Mouse (Mus musculus) spleen, postnatal 10 days (tissue): ENCODE results near the gene Tex35.

Experiments used
- DNase-seq, 2 experiments: peaks; one replicate each; pipeline ENCODE4 v3.0.0; 2021 to 2022; ENCODE audit warnings: low spot score in 2 of 2

The Tex35 gene

DNA sequence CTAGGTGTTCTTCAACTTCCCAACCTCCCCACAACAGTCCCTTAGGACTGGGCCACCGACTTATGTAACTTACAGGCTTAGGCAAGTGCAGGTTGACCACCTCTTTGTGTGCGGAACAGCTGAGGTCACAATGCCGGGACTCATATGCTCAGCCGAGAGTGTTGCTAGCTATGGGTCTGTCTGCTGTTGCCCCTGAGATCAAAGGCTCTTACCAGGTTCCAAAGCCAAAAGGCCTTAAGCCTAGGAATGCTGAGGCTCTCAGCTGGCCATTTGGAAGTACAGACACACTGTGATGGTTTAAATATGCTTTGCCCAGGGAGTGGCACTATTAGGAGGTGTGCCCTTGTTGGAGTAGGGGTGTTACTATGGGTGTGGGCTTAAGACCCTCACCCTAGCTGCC is at the start of gene Tex35:
Gene Tex35 (minus strand): TSS at position 101 of the 400 bp plus-strand sequence.
- DNase-seq: no peak

DNA sequence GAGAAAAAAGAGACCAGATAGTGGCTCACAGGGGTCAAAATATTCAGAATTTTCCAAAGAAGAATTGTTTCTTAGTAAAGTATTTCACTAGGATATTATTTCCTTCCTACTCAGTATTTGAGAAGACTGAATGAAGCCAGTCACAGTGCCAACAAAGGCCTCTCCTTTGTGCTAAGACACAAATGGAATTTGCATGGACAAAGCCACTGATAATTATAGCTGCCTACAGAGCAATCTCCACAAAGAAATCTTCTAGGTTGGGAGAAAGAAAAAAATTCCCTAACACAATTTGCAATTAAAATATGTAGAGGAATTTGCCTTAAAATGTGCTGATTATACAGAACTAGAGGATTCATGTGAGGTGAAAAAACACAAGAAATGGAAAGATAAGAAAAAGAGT is 45.3 kb upstream of the Tex35 start:
- no peak for DNase-seq

DNA sequence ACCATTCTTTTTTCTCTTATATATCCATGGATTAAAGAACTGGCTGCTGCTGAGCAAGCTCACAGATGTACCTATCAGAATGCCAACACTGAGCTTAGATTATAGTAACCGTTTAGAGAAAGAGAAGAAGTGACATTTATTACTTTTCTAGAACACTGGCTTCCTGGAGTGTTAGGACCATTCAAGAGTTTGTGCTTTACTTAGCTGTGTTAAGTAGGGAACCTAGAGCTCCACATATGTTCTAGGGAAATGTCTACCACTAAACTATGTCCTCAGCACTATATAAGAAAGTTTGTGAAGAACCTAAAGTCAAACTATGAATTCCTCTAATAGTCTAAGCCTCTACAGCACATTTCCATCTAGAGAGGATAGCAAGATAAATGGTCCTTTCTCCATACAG is 41.6 kb upstream of the Tex35 start:
- no peak for DNase-seq

DNA sequence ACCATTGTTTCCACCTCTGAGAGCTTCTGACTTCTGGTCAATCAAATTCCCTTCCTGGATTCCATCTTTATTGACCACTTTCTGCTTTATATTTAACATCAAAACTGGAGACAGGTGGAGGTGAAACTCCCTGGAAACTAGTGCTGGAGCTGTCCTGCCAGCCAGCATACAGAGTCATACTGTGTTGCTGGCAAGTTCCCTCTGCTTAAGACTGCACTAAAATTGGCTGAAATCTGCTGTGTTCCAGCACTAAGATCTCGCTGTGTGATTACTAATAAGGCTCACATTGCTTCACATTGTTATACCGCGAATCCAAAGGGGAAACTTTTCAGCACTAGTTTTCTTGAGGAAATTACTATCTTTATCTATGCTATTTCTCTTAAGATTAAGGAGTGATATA is 36.1 kb upstream of the Tex35 start:
- no peak for DNase-seq

DNA sequence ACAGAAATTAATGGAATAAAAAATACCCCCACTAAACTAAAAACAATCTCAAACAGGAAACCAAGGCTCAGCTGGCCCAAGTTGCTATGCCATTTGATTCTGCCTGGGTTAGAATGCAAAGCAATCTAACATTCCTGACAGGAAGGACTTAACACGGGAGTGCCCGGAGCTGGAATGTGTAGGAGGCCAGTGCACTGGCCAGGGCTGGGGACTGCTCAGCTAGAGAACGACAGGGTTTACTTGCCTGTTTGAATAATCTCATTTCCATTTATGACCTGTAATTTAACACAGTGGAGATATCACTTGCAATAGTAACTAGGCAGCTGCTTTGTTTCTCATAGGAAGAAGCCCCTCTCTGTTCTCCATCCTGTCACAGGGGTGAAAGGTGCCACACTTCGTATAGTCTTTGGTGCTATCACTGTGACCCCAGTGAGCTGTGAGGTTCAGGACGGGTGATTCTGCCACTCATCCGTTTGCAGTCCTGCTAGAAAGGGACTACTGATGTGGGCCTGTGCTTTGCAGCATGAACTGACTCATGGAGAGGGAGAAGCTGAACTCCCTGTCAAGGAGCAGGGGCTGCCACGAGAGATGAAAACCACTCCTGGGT is 34.9 kb upstream of the Tex35 start:
- DNase-seq: no peak

DNA sequence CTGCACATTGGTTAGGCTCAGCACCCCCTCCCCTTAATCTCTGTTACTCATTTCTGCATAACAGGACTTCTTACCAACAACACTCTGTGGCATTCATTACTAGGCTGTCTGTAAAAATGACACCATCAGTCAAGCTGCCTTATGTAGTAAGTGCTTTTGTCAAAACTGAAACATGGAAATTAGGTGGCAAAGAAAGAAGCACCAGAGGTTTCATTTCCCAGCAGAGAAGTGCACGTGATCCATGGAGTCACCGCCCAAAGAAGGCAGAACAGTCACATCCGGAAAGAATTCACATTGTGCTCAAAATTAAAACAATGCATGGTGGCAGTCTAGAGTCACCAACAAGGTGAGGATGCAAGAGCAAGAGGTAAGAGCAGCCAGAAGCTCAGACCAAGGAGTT is 32.5 kb upstream of the Tex35 start:
- DNase-seq: no peak

DNA sequence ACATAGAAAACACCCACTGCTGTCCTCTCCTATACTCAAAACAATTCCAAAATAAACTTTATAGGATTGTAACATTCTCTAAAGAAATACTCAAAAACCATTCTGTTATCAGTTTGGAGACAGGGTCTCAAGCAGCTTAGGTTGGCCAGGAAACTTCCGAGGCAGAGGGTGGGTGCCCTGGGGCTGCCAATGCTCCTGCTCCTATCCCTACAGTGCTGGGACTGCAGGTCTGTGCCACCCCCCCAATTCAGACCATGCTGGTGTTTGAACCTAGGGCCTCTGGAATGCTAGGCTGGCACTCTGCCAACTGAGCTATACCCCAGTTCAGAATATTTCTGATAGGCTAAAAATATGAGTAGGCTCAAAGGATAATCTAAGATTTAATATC is 29.4 kb upstream of the Tex35 start:
- no peak for DNase-seq

DNA sequence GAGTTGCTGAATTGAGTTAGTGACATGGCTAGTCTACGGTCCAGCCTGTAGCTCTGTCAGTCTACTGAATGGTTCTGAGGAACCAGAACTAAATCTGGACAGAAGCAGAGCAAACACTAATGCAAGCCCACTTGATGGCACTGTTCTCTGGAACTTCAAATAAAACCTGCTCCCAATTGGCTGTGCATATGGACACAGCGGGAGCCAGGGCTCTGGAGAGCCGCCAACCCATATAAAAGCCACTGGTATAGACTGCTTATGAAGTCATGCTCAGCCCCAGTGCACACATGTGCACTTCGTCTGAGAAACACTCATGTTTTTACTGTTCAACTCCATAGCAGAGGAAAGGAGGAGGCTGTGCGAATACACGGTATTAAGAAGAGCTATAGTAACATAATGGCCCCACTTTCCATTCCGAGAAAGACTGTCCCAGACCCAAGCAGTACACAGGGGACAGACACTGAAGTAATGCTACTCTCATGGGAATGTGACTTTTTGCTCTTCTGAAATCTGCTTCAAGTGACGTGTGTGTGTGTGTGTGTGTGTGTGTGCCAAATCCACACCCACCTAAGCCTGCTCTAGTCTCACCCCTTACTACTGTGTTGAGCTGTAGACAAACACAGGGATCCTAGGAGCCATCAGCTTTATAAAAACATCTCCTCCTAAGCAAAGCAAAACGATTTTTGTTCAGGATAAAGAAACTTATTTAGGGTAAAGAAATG is 28.8 kb upstream of the Tex35 start:
- no peak for DNase-seq

DNA sequence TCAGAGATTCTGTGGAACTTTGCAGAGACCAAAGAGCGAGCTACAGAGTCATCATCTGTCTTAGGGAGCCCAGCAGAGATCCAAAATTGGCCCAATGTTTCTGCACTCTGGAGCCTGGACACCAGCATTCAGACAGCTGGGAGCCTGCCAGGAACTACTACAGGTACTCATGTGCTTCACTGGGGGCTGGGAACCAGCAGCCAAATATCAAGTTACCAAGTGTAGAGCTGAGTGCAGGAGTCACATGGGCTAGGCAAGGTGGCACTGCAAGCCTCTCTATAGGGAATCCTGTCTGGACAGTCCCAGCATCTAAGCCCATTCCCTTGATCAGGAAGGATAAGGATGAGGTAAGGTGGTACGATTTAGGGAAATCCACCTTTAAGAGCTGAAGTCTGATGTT is 19.7 kb upstream of the Tex35 start:
- DNase-seq: no peak

DNA sequence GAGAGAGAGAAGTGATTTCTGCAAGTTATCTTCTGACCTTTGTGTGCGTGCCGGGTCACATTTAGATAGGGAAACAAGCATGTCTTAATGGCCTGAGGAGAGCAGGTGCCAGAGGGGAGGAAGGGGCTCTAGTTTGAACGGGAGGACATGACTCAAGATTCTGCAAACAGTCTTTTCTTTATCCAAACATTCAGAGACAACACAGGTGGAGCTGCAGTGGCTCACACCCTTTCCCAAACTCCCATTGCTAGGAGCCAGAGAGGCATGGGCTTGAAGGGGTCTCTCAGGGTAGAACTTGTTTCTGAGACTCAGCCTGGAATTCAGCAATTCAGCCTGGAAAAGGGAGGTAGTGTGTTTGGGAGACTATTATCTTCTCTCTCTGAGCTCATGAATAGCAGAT is 15.4 kb upstream of the Tex35 start:
- DNase-seq: no peak

DNA sequence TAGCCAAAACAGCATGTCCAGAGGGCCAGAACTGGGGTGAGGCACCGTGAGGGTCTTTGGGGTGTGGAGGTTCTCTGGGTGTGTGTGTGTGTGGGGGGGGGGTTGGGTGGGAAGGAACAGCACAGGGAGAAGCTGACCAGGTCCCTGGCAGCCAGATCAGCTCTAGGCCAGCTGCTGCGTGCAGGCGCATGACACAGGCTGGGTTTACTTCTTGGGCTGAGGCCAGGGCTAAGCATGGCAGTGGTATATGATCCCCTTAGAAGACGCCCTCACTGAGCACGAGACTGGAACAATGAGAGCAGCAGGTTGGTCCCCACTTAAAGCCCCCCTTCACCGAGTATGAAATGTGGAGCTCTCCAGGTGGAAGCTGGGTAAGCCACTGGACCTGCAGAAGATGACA is 10.7 kb upstream of the Tex35 start:
- DNase-seq: no peak

DNA sequence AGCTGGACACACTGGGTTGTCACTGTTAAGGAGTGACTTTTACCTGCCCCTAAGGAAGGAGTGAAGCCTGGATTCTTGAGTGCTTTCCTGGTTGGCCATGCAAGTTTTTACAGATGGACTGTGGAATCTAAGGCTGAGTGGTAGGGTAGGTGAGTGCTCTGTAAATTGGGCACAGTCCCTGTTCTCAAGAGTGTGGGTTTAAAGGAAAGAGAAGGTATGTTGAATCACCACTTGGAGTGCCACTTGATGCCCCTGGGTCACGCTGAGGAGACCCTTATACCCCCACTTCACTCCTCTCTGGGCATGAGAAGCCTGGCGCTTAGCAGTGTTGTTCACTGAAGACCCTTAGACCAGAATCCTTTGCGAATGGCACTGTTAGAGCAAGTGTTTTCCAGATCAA is 9.0 kb upstream of the Tex35 start:
- DNase-seq: no peak

DNA sequence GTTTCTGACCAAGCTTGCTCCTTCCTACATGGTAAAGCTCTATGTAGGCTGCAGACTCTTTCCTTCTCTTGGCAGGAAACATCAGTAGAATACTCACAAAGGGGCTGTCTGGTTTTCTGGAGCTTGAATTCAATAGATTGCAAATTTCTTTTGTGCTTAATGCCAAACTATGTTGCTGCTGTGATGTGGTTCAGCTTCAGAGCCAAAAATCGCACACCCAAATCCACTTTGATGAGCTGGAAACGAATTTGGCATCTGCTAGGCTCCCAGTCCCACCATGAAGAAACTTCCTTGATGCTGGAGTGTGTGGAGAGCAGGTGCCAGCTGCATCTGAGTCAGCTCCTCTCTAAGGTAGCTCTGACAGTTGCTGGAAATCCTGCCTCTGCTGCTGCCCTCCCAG is 6.0 kb upstream of the Tex35 start:
- DNase-seq: no peak

DNA sequence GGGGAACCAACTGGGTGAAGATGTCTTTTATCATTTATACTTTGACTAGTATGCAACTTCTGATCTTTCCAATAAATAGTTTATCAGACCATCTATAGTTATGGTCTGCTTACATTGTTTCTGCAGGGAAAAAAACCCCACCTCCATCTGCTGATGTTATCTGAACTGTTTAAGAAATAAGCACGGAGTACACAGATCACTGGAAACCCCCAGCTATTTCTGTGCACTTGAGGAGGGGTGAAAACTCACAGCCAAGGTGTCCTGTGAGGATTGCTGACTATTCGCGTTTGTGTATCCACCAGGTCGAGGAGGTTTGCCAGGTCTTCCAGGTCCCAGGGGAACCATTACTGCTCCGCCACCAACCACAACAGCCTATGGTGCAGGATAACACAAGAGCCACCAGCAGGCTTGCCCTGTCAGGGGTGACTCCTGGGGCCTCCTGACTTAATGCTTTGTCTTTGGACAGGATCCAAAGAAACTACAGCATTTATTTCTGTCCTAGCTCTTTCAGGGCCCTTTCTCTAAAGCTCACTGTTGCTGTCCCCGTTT is 1.9 kb upstream of the Tex35 start:
- DNase-seq: no peak

DNA sequence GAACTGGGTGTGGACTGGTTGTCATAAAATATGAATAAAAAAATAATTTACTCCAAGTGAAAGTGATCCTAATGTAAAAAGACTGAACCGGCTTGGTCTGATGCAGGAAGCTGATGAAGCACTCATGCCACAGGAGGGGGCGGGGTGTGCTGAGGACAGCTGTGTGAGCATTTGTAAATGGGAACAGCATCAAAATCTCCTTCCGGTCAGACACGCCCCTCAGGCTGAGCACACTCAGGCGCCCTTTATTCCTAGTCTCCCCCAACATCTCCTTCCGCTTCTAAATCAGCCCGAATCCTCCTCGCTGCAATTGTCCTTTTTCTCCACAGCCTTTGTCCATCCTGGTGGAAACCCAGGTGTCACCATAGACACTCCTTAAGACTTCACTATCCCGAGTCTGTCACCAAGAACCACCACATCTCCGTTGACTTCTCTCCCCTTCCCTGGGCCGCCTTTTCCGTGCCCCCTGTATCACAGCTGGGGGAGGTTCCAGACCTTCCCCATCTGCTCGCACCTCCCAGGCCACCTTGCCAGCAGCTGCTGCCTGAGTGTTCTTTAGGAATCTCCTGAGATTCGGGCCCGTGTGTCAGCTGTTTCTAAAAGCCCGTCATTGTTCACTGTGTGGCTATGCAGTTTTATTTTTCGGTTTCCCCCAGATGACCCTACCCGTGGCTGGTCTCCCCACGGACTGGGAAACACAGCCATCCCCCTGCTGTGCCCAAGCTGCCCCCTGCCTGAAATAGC is 7.2 kb downstream of the Tex35 start:
- DNase-seq: peak in 1 of 2 experiments; percentile 47

DNA sequence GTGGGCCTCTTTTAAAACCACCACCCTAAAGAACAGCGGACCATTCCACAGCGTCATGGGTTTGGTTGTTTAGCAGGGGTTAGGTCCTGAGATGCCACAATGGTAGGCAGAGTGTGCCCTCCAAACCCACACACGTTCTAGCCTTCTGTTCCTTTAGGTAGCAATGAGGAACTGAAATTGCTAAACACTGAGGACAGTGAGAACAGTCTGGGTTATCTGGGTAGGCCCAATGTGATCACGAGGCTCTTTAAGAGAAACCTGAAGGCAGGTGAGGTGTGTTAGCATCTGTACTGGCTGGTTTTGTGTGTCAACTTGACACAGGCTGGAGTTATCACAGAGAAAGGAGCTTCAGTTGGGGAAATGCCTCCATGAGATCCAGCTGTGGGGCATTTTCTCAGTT is 12.9 kb downstream of the Tex35 start:
- no peak for DNase-seq

DNA sequence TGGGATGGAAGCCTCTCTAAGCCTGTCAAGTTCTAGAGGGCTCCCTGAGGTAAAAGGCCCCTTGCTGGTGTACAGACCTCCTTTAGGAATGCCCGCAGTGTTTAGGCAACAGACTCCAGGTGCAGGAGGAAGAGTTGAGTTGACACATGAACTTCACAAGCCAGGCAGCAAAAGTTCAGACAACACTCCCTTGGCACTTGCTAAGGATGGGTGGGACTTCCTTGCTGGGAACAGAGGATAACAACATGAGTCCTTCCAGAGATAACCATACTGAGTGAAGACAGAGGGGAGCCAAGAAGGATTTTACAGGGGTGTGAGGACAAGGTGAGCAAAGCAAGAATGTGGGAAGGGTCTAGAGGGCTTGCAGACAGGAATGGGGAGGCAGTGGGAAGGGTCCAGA is 15.9 kb downstream of the Tex35 start:
- DNase-seq: no peak

DNA sequence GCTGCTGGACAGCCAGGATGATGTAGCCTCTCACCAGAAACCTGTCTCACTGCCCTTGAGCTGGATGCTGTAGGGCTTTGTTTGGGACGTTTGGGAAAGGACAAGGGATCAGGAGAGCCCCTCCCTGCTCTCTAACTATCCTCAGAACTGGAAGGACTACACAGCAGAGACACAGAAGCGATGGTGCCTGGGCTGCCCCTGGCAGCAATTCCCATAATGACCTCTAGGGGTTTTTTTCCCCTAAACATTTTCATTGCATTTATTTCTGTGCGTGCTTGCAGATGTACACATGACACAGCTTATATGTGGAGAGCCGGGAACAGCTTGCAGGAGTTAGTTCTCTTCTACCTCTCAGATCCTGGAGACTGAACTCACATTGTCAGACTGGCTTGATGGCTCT is 16.3 kb downstream of the Tex35 start:
- DNase-seq: no peak

DNA sequence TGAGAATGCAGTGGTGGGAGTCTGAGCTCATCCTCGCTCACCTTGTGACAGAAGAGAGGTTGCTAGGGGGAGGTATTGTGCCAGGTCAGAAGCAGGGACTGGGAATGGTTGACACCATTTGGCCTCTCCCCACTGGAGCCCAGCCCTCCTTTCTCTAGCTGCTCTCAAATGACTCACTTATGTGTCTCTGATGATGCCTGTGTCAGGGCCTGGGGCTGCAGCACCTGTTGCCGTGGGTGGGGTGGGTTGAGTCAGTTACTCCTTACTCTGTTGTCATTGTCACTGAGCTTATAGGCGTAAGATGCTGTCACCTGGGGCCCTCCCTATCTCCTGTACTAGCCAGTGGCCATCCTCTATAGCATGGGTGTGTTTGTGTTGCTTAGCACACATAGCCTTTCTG is 17.6 kb downstream of the Tex35 start:
- no peak for DNase-seq

DNA sequence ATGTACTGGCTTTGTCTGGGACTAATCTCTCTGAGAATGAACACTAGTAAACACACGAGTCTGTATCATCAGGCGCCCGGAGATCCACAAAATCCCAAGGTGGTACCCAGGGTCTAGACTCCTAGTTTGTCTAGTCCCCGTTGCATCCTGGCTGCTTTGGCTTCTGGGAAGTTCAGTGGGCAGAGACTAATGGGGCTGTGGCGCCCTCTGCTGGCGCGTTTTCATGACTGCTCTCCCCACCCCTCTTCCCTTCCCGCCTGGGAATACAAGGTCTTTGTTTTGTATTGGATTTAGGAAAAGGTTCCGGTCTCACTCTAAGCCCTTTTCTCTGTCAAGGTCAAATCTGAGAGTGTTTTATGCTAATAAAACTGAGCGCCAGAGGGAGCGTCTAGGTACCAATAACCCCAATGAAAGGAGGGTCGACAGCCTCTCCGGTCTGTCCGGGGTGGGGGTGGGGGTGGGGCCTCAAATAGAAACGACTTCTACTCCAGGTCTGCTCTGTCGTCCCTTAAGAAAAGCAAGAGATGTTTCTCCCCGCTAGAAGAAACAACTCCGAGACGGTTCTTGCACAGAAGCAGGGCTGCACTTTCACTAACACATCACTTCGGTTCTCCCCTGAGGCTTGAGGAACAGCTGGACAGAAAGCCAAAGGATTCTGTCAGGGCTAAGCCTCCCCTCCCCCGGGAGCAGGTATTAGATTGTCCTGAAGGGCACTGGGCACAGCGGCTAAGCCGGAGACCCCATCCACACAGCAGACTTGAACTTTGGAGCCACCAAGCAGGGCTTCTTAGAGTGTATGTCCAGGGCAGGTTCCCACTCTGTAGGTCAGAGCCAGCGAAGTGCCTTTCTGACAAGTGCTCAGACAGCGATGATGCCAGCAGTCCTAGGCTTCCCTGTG is 22.1 kb downstream of the Tex35 start:
- peak; percentile 24 to 66 for DNase-seq

DNA sequence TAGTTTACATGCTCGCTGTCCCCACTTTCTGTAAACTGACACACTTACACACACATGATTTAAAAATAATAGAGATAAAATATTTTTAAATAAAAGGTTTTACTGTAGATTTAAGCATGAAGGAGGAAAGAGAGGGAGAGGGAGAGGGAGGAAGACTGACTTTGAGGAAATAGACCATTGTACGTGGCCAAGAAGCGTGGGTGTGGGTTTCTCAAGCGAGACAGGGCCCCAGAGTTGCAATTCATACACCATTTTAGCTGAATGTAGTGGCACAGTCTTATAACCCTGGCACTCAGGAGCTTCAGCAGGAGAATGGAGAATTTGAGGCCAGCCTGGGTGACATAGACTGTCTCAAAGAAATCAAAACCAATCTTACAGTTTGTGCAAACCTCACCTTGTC is 25.5 kb downstream of the Tex35 start:
- DNase-seq: no peak

DNA sequence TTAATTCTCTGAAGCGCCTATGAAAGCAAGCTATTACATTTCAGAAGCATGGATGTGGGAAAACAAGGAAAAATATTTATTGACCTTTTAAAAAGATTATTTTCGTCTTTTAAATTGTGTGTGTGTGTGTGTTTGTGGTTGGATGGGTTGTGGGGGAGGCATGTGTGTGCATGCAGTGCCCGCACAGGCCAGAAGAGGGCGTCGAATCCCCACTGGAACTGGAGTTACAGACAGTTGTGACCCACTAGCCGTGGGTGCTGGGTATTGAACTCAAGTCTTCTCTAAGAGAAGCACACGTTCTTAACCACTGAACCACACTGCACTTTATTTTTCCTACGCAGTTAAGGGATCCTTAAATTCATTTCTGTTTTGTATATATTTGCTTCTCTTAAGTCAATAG is 26.5 kb downstream of the Tex35 start:
- DNase-seq: peak in 1 of 2 experiments; percentile 40
